Mouse (Mus musculus) thymus, adult 18-20 months (tissue): ENCODE data around the gene Ccdc71.

Experiments
- DNase-seq, 2 experiments: peaks; one replicate each; pipeline ENCODE4 v3.0.0; 2022; ENCODE audit warnings: mixed read lengths in 2 of 2

Gene Ccdc71

GRCm38 (mm10) chr9:108490559-108491285, 30.4 kb downstream of the Ccdc71 start, which contains the start of gene Usp19:
TSS of gene Usp19 (plus strand) at chr9:108490602.
- peak; percentile 93 to 94 for DNase-seq

GRCm38 (mm10) chr9:108491286-108491580, 30.9 kb downstream of the Ccdc71 start:
- no peak for DNase-seq

- no peak for DNase-seq
These were observed 31.9 kb downstream of the Ccdc71 start for GRCm38 (mm10) chr9:108492043-108492750.

- DNase-seq, result no peak
These were observed 32.9 kb downstream of the Ccdc71 start for GRCm38 (mm10) chr9:108493246-108493645.

- DNase-seq, result no peak
These were observed 34.0 kb downstream of the Ccdc71 start for GRCm38 (mm10) chr9:108494146-108494825.

- no peak for DNase-seq
These were observed 34.6 kb downstream of the Ccdc71 start for GRCm38 (mm10) chr9:108494905-108495304.

GRCm38 (mm10) chr9:108499231-108499630, 38.9 kb downstream of the Ccdc71 start:
- no peak for DNase-seq

GRCm38 (mm10) chr9:108499943-108500342, 39.6 kb downstream of the Ccdc71 start:
- no peak for DNase-seq

- DNase-seq, result no peak
These were observed 46.6 kb downstream of the Ccdc71 start for GRCm38 (mm10) chr9:108506901-108507300.

- DNase-seq, result peak; percentile 89 to 94
These were observed 47.5 kb downstream of the Ccdc71 start, which contains the start of gene Qars for GRCm38 (mm10) chr9:108507619-108508434. TSS of gene Qars (plus strand) at chr9:108507706.

GRCm38 (mm10) chr9:108508776-108509175, 48.4 kb downstream of the Ccdc71 start:
- DNase-seq, result no peak
